Mouse (Mus musculus): ENCODE results near the gene Nfil3. TPM values are rescaled to one million over a fixed set of nuclear protein-coding genes. Genes with fewer than 3 reads are reported as not detected.

Nfil3 gene
- total RNA-seq, 2 experiments from 2014 or later = 33.6 to 35.5 TPM

DNA sequence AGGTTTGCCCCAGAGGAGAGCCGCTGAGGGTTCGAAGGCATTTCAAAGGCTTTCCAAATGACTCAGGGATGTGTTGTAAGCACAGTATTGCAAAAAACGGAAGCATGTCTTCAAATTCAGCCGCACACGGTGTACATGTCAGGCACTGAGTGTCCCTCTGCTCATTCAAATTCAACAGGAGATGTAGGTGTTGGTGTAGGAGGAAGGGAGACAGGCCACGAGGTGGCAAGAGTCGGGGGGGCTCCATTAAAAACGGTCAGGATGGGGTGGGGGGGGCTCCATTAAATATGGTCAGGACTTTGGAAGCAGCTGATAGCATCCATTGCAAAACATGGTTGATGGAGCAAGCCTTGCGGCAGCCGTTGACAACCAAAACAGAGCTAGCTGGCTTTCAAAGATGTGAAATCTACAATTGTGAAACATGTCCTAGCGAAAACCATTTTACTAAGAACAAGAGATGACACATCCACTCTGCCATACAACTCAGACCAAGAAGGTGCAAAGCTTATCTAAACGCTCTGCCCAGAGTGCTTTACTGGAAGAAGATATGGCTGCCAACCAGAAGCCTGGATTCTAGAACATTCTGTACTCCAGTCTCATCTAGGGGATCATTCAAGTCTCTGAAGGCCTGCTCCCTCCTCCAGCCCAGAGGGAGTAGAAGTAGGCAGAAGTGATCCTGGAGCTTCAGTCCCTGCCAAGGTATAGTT, 4.8 kb upstream of the Nfil3 start:
- intact Hi-C loops (cut with DNase I) = loop anchor here (5.0 kb wide), 1 partner anchor 87 kb away; no protein-coding TSS in a partner anchor

DNA sequence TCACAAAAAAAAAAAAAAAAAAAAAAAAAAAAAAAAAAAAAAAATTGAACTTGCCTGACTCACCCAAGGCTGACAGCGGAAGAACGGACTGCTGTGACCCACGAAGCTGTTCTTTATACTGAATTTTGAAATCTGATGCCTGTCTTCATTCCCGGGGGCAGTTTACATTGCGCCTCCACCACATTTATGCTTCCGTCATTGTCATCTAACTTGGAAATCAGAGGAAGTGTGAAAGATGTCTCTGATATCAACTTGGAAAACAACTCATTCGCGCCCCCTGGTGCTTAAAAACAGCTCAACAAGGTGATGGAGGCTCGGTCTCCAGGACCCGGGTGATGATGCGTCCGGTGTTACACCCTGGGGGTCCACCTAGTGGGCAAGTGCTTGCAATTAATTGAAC, 1.8 kb upstream of the Nfil3 start:
- peak; percentile 90 for DNase-seq
- intact Hi-C loops (cut with DNase I) = loop anchor here (2.0 to 5.0 kb wide), 3 partner anchors 115 to 325 kb away; no protein-coding TSS in a partner anchor

More for the DNA sequence above, 4.8 kb upstream of the Nfil3 start:
- DNase-seq = no peak

DNA sequence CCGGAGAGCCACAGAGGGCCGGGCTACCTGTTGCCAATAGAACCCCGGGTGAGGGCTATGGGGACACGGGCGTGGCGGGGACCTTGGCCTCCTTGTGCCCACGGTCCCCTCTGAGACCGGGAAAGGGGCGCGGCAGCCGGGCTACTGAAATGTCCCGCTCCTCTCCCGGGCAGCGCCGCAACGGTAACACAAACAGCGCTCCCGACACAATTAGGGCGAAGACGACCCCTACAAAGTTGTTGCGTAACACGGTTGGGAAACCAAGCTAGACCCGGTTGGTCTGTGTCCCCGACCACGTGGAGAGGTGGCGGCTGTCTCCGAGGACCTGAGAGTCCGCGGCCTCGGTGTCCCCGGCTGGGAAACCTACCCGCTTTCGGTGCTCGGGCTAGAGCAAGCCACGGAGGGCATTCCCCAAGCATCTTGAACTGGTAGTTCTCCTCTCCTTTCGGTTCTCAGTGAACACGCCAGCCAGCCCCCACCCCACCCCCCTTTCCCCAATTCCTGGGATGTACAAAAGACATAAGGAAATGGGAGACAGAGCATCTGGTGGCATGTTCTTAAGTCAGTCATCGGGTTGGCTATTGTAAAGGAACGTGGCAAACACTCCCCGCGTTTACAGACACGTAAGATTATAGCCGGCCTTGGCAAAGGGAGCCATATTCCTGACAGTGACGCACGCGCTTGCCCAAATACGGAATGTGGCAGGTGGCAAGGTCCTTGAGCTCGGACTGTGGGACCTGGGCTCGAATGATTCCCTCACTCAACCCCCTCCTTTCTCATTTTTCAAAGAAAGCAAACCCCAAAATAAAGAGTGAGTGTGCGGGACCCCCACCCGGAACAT, 788 bp upstream of the Nfil3 start:
- intact Hi-C loops (cut with DNase I) = loop anchor here (2.0 to 5.0 kb wide), 3 partner anchors 116 to 324 kb away; no protein-coding TSS in a partner anchor
- DNase-seq = peak; percentile 30

DNA sequence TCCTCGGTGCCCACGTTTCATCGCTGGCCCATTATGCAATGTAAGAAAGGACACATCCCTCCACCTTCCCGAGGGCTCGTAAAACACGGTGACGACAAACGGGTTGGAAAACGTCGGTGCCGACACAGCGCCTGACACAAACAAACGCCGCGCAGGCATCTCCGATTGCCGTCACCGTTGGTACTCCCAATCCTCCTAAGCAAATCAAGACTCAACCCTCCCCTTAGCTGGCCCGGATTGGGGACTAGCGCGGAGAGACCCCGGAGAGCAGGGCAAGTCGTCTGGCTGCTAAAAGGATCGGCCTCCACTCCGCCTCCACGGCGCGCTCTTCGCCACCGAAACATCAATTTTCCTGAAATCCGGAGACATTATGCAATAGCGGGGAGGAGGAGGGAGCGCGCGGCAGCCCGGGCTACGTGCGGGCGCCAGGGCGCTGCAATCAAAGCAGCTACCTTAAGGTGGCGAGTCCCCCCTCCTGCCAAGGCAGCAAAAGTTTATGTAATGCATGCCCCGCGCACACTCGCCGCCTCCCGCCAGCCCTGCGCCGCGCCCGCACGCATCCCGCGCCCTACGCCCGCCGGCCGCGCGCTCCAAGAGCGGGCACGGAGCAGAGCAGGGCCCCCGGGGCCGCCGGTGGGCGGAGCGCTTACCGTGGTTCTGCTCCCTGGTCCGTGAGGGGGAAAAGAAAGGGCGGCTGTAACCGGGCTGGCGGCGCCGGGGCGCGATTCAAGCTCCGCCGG, 492 bp downstream of the Nfil3 start:
- peak; percentile 66 for DNase-seq
- intact Hi-C loops (cut with DNase I) = loop anchor here (5.0 kb wide), 2 partner anchors 117 to 323 kb away; no protein-coding TSS in a partner anchor

DNA sequence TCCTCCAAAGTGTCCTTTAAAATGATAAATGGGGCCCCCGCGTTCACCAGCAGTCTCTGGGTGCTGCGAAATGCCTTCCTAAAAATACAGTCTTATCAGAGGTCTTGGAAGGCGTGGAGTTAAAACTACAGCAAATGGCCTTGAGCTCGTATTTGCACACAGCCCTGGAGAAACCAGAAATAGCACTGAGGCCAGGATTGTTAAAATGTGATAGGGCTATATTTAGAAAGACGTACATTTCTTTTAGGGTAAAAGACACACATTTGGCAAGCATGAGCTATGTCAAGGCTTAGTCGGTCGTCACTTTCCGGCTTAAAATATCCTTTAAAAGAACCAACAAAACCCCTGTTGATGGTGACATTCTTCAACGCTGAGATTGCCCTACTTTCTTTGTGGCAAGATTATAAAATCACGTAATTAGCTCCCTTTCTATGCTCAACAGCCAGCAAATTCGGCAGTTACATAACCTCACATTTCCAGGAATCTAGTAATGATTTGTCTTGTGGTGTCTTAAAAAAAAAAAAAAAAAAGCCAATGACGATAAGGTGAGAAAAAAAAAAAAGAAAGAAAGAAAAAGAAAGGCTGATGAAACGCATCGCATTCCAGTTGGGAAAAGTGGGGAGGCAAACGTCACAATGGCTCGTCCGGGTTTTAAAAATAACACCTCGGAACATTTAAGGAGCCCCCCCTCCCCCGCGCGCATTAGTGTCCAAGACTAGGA, 1.4 kb downstream of the Nfil3 start:
- no peak for DNase-seq
- intact Hi-C loops (cut with DNase I) = loop anchor here (5.0 to 10.0 kb wide), 3 partner anchors 118 to 322 kb away; no protein-coding TSS in a partner anchor

DNA sequence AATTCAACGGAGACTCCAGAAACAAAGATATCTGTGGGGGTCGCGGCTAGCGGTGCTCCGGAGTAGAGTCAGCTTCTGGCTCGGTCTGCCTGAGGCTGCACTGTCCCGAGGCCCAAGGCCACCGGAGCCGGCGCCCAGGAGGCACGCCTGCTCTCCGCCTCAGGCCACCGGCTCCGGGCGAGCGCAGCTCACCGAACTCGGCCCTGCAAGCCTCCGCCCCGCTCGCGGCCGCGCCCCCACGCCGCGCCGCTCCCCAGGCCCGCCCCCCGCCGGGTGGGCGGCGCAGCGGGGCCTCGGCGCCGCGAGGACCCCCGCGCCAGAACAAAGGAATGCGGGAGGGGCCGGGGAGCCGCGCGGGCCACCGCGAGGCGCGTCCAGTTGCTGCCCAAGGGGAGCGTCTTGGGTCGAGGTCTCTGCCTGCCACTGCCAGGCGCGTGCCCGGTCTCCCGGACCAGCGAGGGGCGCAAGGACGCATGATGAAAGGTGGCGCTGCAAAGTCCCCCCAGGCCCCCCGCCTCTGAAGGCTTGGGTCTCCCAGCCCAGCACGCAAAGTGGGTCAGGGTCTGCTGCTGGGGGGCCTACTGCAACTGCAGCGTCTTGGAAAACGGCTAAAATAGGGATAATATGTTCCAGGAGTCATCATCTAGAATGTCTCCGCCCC, 2.4 kb downstream of the Nfil3 start:
- intact Hi-C loops (cut with DNase I) = loop anchor here (10.0 kb wide), 1 partner anchor 154 kb away; no protein-coding TSS in a partner anchor

DNA sequence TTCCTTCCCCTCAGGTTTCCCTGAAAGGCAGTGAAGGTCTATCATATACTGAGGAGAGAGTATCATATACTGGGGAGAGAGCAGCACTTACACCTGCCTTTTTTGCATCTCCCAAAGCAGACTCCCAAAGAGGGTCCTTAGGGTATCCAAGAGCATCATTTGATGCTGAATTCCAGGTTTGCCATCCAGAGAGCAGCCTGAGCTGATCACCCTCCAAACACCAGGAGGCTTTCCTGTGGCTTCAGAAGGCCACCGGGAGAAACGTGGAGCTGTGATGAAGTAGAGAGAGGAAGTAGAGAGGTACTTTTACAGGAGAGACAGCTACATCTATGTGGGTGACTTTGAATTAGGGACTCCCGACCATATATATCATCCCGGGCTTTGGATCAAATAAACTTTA, 3.1 kb downstream of the Nfil3 start:
- no peak for DNase-seq
- intact Hi-C loops (cut with DNase I) = loop anchor here (2.0 to 10.0 kb wide), 2 partner anchors 153 to 265 kb away; no protein-coding TSS in a partner anchor

More for the DNA sequence above, 2.4 kb downstream of the Nfil3 start:
- peak; percentile 47 for DNase-seq

DNA sequence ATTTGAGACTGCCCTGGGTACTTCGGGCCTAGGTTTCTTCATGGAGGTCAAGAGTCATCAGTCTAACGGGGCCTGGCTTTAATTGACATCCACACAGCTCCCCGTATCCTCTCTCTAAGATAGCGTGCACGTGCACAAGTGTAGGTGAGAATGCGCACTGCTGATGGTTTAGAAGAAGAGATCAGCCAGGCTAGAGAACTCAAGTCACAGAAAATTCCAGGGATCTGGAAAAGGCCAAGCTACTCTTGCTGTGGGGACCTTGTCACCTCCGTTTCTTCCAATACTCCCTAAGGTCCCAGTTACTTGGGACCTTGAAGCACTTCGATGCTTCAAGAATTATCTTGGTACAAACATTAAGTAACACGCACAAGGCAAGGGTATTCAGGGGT, 3.7 kb downstream of the Nfil3 start:
- intact Hi-C loops (cut with DNase I) = loop anchor here (2.0 to 10.0 kb wide), 2 partner anchors 152 to 264 kb away; no protein-coding TSS in a partner anchor
- no peak for DNase-seq

DNA sequence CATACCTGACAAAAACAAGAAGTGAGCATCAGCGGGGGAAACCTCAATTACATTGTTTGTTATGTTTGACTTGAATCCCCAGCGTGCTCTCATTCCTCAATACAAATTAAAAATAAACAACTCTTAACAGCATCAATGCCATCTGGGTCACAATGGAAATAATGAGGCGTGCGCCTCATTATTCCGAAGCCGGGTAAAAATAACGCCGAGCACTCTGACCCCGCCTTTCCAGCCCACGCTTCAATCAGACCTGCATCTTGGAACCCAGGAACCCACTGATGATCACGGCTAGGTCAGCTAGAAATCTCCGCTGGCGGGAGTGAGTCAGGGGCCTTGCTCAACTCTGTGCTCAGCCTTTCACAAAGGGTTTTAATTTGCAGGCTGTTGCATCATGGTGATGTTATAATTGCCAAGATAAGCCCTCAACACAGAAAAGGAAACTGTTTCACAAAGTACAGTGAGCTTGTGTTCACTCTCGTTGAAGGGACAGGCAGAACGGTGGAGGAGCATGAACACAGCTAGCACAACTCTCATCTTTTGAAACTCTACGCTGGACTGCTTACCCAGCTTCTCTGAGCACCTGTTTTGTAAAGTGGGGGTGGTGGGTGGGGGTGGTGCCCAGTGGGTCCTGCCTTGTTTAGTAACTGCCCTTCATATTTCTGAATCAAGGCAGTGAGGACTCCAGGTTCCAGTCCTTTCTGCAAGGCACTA, 4.2 kb downstream of the Nfil3 start:
- intact Hi-C loops (cut with DNase I) = loop anchor here (2.0 to 10.0 kb wide), 2 partner anchors 152 to 264 kb away; no protein-coding TSS in a partner anchor

DNA sequence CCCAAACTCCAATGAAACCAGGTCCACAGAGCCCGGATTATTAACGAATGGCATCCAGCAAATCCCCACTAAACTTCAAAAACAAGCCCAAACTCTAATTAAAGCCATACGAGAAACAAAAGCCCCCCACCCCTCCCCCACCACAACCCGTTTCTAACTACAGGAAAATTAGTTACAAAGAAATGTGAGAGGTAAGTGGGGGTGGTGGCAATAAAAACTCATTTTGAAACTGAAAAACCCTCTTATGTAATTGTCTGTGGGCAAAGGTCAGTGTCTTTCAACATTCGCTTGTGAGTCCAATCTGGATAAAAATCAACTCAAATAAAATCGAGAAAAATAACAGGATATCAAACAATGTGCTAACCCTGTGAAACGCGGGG, 4.8 kb downstream of the Nfil3 start:
- intact Hi-C loops (cut with DNase I) = loop anchor here (2.0 to 10.0 kb wide), 2 partner anchors 151 to 263 kb away; no protein-coding TSS in a partner anchor
- DNase-seq = no peak

More for the DNA sequence above, 4.2 kb downstream of the Nfil3 start:
- no peak for DNase-seq

DNA sequence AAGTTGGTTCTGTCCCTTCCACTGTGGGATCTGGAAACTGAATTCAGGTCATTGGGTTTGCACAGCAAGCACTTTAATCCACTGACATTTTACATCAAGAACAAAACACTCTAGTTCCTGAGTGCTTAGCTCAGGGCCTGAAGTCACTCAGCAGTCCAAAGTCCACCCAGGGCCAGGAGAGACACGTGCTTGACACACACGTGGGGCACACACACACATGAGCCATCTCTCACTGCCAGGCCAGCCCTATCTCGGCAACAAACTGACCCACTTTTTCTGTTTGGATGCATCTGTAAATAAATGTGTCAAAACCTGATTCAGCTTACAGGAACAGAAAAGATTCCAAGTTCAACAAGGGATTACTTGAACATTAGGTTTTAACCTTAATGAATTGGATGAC, 6.2 kb downstream of the Nfil3 start:
- DNase-seq = no peak
- intact Hi-C loops (cut with DNase I) = loop anchor here (10.0 kb wide), 1 partner anchor 150 kb away; no protein-coding TSS in a partner anchor

DNA sequence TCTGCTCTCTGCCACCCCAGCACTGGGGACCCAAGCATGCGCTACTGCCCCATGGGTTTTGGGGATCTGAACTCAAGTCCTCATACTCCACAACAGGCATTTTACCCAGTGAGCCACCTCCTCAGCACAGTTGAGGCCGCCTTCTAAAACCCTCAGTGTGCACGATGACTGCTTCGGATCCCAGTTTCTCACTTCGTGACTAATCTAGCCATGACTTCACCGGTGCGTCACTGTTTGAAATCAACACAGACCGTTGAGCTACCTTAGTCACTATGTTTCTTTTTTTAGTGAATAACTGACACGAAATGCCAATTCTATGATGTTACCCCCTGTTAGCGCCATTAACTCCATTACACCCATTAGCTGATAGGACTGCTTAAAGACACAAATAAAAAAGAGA, 7.4 kb downstream of the Nfil3 start:
- DNase-seq = no peak

DNA sequence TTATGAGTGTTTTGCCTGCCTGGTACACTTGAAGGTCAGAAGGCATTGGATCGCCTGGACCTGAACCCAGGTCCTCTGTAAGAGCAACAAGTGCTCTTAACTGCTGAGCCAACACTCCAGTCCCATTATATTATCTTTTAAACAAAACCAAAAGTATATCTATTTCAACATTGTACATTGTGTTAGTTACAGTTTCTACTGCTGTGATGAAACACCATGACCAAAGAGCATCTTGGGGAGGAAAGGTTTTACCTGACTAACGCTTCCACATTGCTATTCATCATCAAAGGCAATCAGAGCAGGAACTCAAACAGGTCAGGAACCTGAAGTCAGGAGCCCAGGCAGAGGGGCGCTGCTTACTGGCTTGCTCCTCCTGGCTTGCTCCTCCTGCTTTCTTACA, 8.2 kb downstream of the Nfil3 start:
- intact Hi-C loops (cut with DNase I) = loop anchor here (10.0 kb wide), 1 partner anchor 148 kb away; no protein-coding TSS in a partner anchor

More for the DNA sequence above, 7.4 kb downstream of the Nfil3 start:
- intact Hi-C loops (cut with DNase I) = loop anchor here (10.0 kb wide), 1 partner anchor 149 kb away; no protein-coding TSS in a partner anchor

DNA sequence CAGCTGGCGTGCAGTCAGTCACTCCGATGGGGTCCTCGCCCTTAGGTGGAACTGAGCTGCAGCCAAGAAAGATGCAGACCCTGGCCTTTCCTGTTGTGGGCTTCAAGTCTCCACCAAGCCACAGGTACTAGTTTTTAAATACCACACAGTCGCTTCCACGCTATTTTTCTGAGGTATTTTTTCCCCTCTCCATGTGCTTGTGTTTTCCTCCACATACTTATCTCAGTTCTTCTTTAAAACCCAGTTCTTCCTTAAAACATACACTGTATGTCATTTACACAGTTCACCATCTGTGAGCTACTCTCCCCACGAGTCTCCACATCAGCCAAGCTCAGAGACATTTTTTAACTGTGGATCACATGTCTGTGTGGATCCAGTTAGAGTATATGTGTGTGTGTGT, 10.0 kb downstream of the Nfil3 start:
- intact Hi-C loops (cut with DNase I) = loop anchor here (10.0 kb wide), 1 partner anchor 146 kb away; no protein-coding TSS in a partner anchor
- no peak for DNase-seq

More for the DNA sequence above, 8.2 kb downstream of the Nfil3 start:
- no peak for DNase-seq

DNA sequence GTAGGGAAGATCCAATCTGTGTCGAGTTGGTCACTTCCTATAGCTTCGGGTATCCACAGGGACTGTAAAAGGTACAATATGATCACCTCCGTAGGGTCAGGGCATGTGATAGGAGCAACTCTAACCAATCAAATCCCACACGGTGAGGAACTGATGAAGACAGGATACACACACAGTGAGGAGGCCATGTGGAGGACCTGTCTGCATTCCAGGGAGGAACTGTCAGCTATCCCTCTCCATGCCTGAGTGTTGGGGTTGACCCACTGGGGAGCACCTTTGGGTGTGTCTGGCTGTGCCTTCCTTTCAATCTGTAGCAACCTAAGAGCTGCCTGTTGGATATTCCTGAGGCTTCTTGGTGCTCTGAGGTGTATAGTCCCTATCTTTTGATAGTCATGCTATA, 18.0 kb downstream of the Nfil3 start:
- intact Hi-C loops (cut with DNase I) = no loop called here

DNA sequence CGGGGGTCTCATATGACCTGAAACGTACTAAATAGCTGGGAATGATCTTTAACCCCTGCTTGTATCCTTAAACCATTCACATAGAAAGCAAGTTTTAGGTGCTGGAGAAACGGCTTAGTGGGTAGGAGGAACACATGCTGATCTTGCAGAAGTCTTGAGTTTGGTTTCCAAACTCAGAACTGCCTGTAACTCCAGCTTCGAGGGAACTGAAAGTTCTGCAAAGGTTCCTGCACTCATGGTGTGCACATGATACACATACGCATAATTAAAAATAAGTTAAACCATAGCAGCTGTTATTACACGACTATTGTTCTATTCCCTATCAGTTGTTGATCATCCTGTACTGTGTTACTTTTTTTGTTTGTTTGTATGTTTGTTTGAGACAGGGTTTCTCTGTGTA, 18.5 kb downstream of the Nfil3 start:
- no peak for DNase-seq
- intact Hi-C loops (cut with DNase I) = no loop called here

More for the DNA sequence above, 18.0 kb downstream of the Nfil3 start:
- DNase-seq = no peak

DNA sequence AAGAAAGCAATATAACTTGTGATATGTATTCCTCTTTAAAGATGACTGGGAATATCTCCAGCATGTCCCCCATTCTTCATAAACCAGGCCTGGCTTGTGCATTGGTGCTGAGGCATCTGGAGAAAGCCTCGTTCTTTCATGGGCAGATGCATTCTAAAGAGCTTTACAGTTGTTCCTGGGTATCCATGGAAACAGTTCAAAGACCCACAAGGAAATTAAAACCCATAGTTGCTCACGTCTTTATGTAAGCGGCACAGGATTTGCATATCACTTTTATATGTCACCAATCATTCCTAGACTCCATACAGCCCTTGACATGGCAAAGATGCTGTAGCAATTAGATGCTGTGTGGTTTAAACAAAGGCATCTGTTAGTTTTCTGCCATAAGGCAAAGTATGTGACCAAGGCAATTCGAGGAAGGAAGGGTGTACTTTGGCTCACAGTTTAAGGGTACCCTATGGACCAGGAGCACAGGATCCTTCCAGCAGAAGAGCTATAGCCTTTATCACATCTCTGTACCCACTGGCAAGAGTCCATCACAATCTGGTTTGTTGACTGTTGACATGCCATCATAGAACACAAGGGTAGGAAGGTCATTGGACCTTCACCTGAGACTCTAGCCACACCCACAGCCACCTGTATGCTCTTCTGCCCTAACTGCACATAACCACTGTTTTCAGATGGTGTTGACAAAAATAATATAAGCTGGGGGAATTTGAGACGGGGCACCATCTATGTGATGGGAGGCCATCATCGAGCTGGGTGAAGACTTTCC, 26.9 kb downstream of the Nfil3 start:
- intact Hi-C loops (cut with DNase I) = no loop called here
- DNase-seq = no peak

Measured in left cerebral cortex, postnatal 4 days (tissue).